Mouse (Mus musculus) T-helper 17 cell (primary cell): ENCODE data around the gene Scin.

Experiments
- in situ Hi-C, 2 experiments: fragments of 300-600 bp; cut with MboI, MseI; formaldehyde crosslinking; loops; 1 replicate in 1 of 2; 2 replicates in 1 of 2; pipeline ENCODE4 v1.15.1; 2025; ENCODE audit warnings: high pct_unique_total_duplicates in 2 of 2

Gene Scin

DNA sequence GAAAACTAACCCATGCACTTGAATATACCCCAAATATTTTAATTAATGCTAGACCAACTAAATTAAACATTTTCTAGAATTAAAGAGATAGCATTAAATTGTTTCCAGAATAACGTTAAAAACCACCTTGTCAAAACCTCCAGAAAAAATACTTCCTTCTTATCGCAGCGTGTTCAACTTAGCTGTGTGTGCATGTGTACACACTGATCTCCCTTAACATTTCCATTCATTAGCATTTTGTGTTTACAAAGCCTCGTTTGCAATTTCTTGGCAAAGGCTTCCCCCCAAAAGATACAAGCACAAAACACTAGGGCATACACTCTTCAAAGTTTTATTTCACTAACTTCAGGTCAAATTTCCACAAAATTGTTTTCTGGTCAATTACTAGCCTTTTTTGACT is 98.5 kb downstream of the Scin start:
- in situ Hi-C loops, result loop anchor here (25.0 kb wide), 3 partner anchors 402 to 1902 kb away; partner anchors contain the start of genes Dock4 (in 1 of the 2) and Zfp277 (in 1 of the 2)

DNA sequence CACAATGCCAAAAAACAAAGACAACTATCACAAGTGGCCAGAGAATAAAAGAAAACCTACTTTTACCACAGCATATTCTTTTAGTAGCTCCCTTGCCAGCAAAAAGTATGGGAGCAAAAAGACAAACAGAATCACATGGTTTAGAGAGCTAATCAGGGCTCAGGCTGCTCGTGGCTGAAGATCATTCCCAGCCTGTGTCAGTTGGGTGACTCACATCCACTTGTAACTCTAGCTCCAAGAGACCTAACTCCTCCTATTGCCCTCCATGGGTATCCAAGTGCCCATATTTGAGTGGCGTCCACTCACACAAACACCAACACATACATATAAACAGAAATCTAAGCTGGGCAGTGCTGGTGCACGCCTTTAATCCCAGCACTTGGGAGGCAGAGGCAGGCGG is 104.8 kb downstream of the Scin start:
- in situ Hi-C loops, result loop anchor here (25.0 kb wide), 3 partner anchors 408 to 1908 kb away; partner anchors contain the start of genes Dock4 (in 1 of the 2) and Zfp277 (in 1 of the 2)

DNA sequence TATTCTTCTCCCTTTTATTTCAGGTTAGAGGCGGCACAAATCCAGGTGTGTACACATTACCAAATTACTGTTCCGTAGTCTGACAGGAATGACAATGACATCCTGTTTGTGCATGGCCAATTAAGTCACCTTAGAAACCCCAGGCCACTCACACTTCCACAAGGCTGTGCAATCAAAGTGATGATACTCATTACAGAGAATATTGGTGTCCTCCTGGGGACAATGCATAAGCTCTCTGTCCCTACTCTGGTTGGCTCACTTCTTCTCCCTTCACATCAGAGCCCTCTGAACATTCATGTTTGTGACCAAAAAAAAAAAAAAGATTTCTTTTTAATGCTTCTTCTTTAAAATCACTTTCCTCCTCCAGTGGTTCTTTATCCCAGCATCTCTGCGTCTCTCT is 106.2 kb downstream of the Scin start:
- in situ Hi-C loops, result loop anchor here (25.0 kb wide), 3 partner anchors 409 to 1909 kb away; partner anchors contain the start of genes Dock4 (in 1 of the 2) and Zfp277 (in 1 of the 2)

GRCm38 (mm10) chr12:40027444-40027843 is 106.6 kb downstream of the Scin start:
- in situ Hi-C loops, result loop anchor here (25.0 kb wide), 3 partner anchors 410 to 1910 kb away; partner anchors contain the start of genes Dock4 (in 1 of the 2) and Zfp277 (in 1 of the 2)

GRCm38 (mm10) chr12:40023918-40024317 is 110.1 kb downstream of the Scin start:
- in situ Hi-C loops, result no loop called here

- in situ Hi-C loops, result no loop called here
Observed at GRCm38 (mm10) chr12:40023014-40023642, 110.9 kb downstream of the Scin start.

DNA sequence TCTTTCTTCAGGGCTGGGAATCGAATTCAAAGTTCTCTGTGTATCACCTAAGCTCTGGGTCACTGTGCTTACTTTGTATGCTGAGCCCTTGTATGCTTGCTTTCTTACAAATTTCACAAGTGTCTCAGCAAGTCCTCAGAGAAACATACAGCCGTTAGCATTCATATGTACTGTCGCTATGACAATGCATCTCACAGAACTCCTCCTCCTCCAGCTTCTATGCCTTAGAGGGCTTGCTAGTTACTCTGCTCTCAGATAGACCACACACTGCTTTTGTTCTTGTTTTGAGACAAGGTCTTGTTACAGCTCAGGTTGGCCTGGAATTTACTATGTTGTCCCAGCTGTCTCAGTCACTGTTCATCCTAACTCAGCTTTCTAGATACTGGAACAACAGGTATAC is 111.7 kb downstream of the Scin start:
- in situ Hi-C loops, result no loop called here

GRCm38 (mm10) chr12:40017955-40018505 is 116.0 kb downstream of the Scin start:
- in situ Hi-C loops, result no loop called here

DNA sequence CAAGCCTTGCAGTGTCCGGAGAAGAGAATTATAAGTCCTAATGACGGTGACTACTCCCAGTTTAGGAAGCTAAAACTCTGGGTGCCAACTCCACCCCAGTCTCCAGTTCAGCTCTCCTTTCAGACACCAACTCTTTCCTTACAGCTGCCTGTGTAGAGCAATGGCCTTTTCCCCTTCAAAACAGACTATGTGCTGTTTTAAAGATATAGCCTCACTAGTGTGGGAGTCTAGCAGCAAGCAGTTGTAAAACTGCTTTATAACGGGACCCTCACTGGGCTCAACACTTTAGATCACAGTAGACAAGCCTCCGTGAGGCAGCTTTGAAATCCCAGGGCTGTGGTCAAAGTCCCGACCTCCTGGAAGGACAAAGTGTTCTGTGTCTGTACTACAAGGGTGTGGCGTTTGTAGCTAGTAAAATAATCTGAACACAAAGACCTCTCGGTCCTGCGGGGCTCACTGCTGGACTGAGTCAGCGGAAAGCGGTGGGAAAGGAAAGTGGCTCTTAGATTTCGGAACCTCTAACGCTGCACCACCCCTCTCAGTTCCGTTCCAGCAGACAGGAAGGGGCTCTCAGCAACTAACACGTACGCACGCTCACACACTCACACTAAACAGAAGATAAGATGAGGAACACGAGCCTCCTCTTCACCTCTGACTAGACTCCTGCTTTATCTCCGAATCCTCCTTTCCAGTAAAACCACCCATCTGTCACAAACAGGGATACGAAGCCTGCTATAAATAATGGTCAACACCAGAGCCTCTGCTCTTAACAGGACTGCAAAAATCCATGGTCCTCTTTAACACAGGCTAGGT is 117.2 kb downstream of the Scin start:
- in situ Hi-C loops, result no loop called here

DNA sequence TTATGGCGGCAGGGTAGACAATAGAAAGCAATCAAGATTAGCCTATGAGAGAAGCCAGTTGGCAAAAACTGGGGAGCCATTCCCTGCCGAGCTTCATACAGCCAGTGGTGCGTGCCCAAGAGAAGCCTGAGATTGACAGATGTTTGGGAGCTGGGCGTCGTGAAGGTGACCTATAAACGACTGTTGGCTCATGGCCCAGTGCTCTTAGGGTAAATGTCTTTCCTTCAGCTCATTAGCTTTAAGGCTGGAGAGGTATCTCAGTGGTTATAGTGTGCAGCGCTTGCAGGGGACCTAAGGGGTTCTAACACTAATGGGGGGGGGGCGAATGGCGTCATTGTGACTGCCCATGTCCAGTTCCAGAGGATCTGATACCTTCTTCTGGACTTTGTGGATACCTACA is 118.0 kb downstream of the Scin start:
- in situ Hi-C loops, result no loop called here

- in situ Hi-C loops, result no loop called here
Observed at GRCm38 (mm10) chr12:40009866-40010265, 124.2 kb downstream of the Scin start.
